Mouse (Mus musculus): ENCODE data around the gene Kirrel2.
"Not testable (repeated sequence)": the region's sequence is repeated elsewhere in the genome, so short reads cannot be mapped to it uniquely, and the experiment has no call there.

Gene Kirrel2

DNA sequence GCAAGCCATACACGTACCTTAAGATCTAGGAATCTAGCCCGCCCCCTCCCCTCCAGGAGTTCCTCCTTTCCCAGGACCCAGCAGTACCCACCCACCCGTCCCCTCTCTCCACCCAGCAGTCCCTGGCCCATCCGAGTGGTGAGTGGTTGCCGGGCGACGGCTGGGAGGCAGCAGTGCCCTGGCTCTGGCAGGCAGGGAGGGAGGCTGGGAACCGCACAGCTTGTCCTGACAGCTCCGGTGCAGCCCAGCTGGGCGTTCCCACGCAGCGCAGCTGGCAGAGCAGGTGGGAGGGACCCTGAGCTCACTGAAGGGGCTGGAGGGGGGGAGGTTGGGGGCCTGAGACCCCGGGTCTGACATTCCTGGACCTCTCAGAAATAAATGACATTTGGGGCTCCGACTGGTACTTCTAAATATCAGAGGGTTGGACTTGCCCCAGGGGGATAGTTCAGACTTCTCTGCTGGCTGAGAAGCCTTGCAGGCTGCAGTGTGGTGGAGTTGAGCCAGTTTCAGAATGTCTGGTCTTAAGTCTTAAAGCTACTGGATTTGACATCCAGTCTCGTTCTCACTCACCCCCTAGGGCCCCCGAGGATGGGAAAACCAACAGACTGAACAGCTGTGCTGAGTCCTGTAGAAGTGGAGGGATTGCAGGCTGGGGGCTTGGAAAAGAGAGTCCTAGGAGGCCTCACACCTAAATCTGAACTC is at the start of gene Kirrel2, which contains the start of gene Nphs1:
Gene Kirrel2, minus strand, starts transcription at position 62 of the 702 bp plus-strand sequence.
Gene Nphs1, plus strand, starts transcription at position 687 of the 702 bp plus-strand sequence.
- peak; percentile 76 for DNase-seq (ENCODE audit: low spot score)

DNA sequence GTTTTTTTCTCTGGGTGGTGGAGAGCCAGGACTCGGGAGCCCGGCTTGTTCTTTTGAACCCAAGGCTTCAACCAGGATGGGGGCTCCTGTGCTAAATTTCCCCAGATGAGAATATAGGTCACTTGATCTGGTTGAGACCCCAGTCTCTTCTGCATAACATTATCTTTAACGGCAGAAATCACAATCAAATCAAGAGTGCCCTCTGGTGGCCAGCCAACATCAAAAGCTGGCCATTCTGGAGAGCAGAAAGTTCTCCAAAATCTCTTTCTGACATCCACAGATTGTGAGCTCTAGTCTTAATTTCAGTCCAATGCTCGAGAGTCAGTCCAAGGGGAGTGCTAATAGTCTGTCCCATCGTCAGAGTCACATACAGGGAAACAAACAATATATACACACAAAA is 43.7 kb upstream of the Kirrel2 start:
- not testable (repeated sequence) for DNase-seq (ENCODE audit: low spot score)

DNA sequence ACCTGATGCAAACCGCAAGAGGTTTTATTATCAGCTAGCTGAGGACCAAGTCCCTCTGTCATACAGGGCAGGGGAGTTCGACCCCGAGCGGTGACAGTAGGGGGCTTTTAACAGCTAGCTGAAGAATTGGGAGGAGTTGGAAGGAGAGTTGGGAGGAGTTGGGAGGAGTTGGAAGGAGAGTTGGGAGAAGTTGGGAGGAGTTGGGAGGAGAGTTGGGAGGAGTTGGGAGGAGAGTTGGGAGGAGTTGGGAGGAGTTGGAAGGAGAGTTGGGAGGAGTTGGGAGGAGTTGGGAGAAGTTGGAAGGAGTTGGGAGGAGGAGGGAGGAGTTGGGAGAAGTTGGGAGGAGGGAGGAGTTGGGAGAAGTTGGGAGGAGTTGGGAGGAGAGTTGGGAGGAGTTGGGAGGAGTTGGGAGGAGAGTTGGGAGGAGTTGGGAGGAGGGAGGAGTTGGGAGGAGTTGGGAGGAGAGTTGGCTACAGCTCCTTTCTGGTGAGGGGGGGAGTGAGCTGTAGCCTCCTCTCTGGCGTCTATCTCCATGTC is 38.1 kb upstream of the Kirrel2 start:
- DNase-seq (ENCODE audit: low spot score), result not testable (repeated sequence)

DNA sequence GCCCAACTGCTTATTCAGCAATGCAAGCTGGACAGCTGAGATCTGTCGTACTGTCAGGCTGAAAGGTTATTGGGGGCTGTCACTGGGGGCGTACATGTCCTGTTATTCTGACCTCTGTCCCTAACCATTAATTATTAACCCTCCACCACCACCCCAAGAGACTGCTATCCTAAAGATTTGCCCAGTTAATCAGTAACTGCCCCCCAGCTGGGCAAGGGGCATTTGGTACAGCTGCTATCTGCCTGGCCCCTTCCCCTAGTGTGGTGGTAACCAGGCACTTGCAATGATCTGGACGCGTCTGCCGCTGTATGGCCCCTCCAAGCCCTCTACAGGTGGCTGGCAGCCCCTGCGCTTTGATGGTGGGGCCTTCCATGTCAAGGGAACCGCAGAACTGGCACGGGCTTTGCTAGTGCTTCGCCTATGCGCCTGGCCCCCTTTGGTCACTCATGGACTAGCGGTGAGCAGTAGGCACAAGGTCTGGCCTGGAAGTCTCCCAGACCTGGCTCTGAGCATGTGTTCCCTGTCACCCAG is 36.0 kb upstream of the Kirrel2 start, which contains the start of gene Prodh2:
Gene Prodh2, plus strand, starts transcription at position 222 of the 531 bp plus-strand sequence.
- no peak for DNase-seq (ENCODE audit: low spot score)

DNA sequence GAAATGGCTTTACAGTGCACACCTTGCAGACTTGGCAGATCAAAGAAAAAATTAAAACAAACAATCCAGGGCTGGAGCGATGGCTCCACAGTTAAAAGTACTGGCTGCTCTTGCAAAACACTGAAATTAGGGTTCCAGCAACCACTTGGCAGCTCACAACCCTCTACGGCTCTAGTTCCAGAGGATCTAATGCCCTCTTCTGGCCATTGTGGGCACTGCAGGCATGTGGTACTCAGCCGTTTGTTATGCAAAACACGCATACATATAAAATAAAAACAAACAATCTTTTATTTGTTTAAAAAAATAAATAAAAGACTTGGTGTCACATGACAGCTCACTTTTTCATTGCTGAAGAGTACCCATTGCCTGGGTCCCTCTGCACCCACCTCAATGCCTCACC is 35.3 kb upstream of the Kirrel2 start:
- peak; percentile 75 for DNase-seq (ENCODE audit: low spot score)

DNA sequence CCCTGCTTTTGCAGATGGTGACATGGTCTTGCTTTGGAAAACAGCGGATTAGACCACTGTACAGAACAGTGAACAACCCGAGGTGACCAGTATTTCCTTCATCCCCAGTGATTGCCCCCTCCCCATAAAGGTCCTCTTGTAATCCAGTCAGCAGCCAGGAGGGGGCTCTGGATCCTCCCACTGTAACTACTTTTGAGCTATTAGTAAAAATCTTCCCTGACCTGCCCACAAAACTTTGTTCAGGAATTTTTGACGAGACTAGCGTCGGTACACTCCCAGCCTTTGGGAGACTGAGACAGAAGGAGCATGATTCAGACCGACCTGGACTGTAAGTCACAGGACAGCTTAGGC is 33.4 kb upstream of the Kirrel2 start:
- DNase-seq (ENCODE audit: low spot score), result no peak

DNA sequence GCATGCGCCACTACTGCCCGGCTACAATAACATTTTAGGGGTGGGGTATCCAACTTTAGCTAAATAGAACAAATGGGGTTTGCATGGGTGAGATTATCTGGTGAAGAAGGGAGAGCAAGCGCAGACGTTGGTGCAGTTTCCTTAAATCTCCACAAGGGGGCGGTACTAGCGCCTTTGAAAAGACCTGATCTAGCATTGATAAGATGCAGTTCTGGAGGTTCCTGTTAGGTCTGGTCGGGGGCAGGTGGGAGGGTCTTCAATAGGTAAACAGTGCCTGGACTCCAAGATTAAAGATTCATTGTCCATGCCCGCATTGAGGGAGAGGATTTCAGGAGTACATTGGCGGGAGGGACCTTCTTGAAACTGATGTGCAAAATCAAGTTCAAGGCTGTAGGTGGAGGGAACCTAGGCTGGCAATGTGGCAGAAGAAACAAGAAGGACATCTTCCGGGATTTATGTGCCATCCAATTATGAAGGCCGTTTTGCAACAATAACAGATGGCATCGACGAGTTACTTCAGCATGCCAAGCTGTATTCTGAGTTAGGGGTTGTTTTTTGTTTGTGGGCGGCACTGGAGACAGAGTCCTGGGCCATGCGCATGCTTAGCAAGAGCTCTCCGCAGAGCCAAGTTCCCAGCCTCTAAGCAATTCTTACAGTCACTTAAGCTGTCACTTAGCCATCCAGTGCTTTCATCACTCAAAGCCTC is 32.9 kb upstream of the Kirrel2 start:
- DNase-seq (ENCODE audit: low spot score), result peak; percentile 71

DNA sequence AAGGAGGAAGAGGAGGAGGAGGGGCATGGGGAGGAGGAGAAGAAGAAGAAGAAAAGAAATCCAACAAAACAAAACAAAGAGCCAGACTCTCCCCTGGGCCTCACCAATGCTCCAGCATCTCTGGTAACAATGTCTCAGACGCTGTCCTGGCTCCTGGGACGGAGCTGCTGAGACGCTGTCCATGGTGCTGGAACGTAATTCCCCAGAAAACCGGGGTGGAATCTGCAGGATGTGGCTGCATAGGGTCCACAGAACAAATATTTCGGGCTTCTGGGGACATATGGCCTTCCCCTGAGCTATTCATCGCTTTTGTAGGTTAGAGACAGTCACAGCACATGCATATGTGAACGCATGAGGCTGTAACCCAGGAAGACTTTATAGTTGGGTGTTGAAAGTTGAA is 26.8 kb upstream of the Kirrel2 start:
- no peak for DNase-seq (ENCODE audit: low spot score)

DNA sequence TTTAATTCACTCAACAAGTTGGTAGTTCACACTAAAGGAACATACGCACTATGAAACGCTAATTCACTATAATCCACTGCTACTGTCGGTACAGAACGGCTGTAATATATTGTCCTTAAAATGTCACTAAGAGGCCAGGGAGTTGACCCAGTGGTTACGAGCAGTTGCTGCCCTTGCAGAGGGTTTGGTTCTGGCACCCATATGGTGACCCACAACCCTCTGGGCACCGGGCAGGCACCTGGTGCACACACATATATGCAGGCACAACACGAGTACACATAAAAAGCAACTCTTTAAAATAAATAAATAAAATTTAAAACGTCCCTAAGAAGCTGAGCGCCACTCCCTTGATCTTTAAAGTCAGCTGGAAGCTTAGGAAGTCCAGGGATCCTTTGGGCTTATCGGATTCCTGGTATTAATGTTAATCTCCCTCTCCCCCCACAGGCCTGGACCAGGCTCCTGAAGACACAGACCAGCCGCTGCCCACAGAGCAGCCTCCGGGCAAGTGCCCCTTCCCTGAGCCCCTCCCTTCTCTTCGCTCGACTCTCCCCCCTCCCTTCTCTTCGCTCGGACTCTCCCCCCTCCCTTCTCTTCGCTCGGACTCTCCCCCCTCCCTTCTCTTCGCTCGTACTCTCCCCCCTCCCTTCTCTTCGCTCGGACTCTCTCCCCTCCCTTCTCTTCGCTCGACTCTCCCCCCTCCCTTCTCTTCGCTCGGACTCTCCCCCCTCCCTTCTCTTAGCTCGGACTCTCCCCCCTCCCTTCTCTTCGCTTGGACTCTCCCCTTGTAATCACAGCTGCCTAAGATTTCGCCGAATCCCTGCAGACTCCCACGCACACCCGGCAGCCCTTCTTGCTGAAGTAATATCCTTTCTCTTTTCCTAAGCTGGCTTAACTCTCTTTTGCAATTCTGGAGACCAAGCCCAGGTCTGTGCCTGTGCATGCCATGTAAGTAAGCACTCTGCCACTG is 20.2 kb upstream of the Kirrel2 start:
- peak; percentile 67 for DNase-seq (ENCODE audit: low spot score)

DNA sequence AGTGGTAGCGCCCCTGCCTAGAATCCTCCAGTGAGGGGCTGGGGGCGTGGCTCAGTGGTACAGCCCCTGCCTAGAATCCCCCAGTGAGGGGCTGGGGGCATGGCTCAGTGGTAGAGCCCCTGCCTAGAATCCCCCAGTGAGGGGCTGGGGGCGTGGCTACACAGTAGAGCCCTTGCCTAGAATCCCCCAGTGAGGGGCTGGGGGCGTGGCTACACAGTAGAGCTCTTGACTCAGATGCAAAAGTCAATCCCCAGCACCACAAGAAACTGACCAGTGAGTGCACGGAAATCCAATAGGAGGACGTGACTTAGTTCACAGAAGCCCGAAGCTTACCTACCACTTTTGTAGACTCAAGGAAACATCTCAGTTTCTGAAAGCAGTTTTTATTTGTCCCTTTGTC is 18.6 kb upstream of the Kirrel2 start:
- not testable (repeated sequence) for DNase-seq (ENCODE audit: low spot score)

DNA sequence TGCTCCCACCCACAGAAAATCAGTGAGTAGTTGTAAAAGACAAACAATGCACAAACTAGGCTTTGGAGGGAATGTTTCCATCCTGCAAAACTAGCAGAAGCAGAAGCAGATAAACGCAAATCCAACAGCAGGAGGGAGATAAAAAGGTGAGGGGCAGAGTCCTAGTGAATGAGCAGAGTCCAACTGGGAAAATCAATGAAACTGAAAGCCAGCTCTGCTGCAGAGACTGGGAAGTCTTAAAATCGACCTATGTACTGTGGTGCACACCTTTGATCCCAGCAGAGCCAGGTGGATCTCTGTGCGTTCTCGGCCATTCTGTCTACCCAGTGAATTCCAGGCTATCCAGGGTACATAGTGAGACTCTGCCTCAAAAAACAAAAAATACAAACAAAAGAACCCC is 17.5 kb upstream of the Kirrel2 start:
- no peak for DNase-seq (ENCODE audit: low spot score)

DNA sequence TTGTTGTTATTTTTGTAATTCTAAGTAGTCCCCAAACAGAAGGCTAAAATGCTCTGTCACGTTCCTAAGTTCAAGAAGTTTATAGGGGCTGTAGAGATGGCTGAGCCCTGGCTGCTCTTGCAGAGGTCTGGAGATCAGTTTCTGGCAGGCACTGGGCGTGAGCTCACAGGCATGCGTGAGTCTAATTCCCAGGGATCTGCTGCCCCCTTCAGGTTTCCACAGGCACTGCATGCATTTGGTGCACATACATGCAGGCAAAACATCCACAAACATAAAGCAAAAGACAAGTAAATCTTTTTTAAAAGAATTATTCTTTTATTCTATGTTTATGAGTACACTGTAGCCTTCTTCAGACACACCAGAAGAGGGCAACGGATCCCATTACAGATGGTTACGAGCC is 14.9 kb upstream of the Kirrel2 start:
- DNase-seq (ENCODE audit: low spot score), result peak; percentile 34

DNA sequence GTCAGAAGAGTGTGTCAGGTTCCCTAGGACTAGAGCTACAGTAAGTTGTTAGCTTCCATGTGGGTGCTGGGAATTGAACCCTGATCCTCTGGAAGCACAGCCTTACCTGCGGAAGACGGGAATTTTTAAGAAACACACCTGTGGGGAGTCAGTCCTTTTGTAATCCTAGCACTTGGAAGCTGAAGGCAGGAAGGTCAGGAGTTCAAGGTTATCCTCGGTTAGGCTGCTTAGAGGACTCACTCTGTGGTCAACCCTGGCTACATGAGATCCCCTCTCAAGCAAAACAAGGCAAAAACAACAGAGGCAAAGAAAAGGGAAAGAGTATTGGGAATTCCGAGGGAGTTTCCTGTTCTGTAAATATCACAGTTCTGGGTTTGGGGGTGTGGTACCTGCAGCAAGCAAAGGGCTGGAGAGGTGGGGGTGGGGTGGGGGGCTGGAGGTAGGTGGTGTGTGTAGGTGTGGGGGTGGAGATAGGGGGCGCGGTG is 7.4 kb upstream of the Kirrel2 start:
- no peak for DNase-seq (ENCODE audit: low spot score)

DNA sequence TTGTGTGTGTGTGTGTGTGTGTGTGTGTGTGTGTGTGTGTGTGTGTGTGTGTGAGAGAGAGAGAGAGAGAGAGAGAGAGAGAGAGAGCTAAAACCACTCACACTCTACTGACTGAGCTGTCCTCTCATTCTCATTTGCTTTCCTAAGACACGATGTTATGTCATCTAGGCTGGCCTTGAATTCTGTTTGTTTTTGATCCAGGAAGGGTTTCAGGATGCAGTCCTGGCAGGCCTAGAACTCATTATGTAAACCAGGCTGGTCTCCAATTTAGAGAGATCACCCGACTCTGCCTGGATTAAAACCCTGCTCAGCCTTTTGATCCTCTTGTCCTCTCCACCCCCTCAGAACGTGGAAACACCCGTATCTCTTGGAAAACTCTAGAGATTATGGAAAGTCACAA is 6.5 kb upstream of the Kirrel2 start:
- no peak for DNase-seq (ENCODE audit: low spot score)

DNA sequence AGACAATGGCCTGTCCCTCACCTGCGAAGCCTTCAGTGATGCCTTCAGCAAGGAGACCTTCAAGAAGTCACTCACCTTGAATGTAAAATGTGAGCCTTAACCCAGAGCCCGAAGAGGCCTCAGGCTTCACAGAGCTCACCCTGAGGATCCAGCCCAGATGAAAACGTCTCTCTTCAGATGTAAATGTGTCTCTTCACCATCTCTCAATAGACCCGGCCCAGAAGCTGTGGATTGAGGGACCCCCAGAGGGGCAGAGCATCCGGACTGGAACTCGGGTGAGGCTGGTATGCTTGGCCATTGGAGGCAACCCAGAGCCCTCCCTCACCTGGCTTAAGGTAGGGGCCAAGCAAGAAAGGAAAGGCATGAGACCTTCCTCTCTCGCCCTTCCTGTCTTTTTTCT is 6.1 kb upstream of the Kirrel2 start:
- no peak for DNase-seq (ENCODE audit: low spot score)

DNA sequence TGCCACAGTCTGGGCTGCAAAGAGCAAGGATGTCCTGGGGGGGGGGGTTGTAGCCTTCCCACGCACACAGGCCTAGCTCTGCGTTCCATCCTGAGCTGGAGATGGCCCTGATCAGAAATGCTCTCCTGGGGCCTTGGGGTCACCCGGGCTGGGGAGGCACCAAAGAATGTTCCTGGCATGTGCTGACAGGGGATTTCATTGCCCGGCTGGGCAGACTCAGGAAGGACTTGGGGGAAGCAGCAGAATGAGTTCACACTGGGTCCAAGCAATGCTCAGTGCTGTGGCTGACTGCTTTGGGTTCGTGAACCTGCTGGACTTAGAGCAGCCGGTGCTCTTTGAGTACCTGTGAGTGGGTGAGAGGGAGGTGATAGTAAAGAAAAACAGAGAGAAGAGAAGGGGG is 2.0 kb upstream of the Kirrel2 start:
- no peak for DNase-seq (ENCODE audit: low spot score)

DNA sequence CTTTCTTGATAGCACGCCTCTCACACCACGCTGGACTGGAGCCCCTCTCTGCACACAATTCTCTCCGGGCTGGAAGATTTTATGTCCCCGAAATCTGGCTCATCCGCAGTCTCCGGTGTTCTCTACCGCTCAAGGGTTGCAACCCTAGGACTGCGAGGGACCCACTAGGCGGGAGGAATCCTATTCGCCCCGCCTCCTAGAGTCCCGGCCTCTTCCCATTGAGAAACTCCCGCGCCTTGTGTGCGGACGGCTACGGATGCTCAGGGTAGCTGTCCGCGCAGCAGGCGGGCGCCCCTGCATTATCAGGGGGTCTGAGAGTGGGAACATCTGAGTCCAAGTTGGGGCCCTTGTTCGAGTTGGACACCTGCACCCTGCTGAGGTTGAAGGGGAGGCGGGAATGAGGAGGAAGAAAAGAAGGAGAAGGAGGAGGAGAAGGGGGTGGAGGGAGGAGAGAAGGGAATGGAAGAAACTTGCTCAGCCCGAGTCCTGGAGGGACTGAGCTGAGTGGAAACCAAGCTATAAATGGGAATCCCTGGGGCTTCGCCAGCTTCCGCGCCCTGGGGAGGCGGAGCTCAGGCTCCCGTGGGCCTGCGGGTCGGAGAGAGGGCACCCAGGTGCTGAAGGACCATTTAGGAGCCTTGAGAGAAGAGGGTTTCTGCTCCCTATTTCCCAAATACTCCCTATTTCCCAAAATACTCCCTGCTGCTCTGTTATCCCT is 420 bp downstream of the Kirrel2 start:
- DNase-seq (ENCODE audit: low spot score), result peak; percentile 60

DNA sequence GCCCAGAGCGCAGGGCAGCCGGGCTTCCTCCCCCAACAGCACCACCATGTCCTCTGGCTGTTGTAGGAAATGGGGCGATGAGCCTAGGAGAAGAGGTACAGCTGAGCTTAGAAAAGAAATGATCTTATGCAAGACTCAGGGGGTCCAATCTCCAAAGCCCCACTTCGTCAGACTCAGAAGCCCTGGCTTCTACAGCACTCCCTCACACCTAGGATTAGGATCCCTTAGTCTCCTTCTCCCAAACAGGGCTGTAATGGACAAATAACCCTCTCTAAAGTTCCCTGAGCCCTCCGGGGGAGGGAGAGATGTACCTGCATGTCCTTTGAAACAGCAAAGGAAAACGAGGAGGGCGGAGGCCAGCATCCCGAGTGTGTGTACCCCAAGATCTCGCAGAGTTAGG is 1.0 kb downstream of the Kirrel2 start:
- no peak for DNase-seq (ENCODE audit: low spot score)

DNA sequence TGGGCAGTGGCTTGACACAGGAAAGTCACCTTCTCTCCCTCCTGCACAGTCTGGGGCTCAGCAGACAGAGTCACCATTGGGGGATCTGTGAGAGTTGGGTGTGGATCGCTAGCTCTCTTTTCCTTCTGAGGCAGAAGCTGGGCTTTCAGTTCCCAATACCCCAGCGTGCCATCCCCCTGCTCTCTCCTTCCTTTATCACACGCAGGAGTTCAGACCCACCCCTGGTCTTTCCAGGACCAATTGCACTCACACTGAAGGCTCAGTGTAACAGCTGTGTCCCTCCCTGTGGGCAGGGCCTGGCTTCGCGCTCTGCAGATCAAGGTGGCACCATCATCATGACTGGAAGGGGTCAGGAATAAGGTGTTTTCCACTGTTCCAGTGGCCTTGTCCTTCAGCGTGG is 3.2 kb downstream of the Kirrel2 start:
- DNase-seq (ENCODE audit: low spot score), result no peak

DNA sequence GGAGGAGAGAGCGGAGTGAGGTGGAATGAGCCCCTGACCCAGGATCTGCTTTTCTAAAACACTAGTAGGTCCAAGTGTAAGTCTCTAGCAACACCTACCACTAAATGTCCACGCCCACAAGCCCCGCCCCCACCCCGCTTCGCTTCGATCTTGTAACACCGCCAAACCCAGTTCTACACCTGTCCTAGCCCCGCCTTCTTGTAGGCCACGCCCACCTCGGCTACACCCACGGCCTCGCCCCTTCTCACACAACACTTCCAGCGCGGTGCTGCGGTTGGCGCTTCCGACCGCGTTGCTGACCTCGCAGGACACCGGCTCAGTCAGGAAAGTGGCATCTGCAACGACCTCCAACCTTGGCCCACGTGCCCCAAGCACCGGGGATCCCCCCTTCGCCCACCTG is 3.7 kb downstream of the Kirrel2 start:
- no peak for DNase-seq (ENCODE audit: low spot score)

DNA sequence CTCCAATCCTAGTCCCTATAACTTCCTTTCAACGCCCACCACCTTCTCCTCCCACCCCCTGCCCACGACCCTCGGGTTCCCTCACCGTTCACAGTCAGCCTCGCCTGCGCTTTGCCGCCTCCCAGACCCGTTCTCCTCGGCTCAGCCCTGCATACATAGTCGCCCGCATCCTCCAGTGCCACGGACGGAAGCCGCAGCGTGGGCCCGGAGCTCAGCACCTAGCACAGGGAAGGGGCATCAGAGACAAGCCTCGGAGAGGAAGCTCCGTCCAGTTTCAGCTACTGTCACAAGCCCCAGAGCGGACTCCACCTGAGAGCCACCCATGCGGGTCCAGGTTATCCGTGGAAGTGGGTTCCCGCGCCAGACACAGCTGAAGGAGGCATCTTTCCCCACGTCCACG is 4.2 kb downstream of the Kirrel2 start:
- DNase-seq (ENCODE audit: low spot score), result no peak

All from MN1 (cell line).